Mouse (Mus musculus) intestine, postnatal 0 days (tissue): ENCODE measurements at regions not wholly inside any gene's neighbourhood (a gene's known extent, or its start where the extent isn't known, plus 50 kb on each side); places are given as distances from the start of the nearest gene placed in this dataset.
A peak's percentile ranks its signal among the peaks of the same experiment; 100 is the strongest.

Experiments
- ATAC-seq: fragments of 200-750 bp; cut with Nextera tagmentation; 2 replicates; pipeline ENCODE4 v1.8.0; 2017; ENCODE audit warnings: mild to moderate bottlenecking, moderate TSS enrichment, moderate library complexity
- H3K27ac ChIP-seq: fragments of 300-500 bp; sonication (generic); 2 replicates; pipeline ENCODE4 v1.5.1; 2014; ENCODE audit warnings: mild to moderate bottlenecking, low read depth, low read length, moderate library complexity
- H3K27me3 ChIP-seq: fragments of 300-500 bp; sonication (generic); replicated peaks from 2 replicates; pipeline ENCODE4 v1.6.1; 2014; ENCODE audit warnings: low read length, mixed read lengths; ENCODE audit not compliant: control insufficient read depth, insufficient read depth
- H3K36me3 ChIP-seq: fragments of 300-500 bp; sonication (generic); 2 replicates; pipeline ENCODE4 v1.6.1; 2014; ENCODE audit warnings: mild to moderate bottlenecking, moderate library complexity; ENCODE audit not compliant: control insufficient read depth, insufficient read depth
- H3K4me1 ChIP-seq: fragments of 300-500 bp; sonication (generic); replicated peaks from 2 replicates; pipeline ENCODE4 v1.6.1; 2014; ENCODE audit warnings: antibody characterized with exemption, low read length, mixed read lengths; ENCODE audit not compliant: control insufficient read depth, insufficient read depth
- H3K4me2 ChIP-seq: fragments of 300-500 bp; sonication (generic); replicated peaks from 2 replicates; pipeline ENCODE4 v1.6.1; 2014; ENCODE audit warnings: low read depth, mild to moderate bottlenecking, moderate library complexity
- H3K4me3 ChIP-seq: fragments of 300-500 bp; sonication (generic); 2 replicates; pipeline ENCODE4 v1.5.1; 2014; ENCODE audit warnings: low read depth, low read length
- H3K9ac ChIP-seq: fragments of 300-500 bp; sonication (generic); 2 replicates; pipeline ENCODE4 v1.6.1; 2014; ENCODE audit warnings: mild to moderate bottlenecking, low read depth, low read length
- H3K9me3 ChIP-seq: fragments of 300-500 bp; sonication (generic); 2 replicates; pipeline ENCODE4 v1.6.1; 2016; ENCODE audit warnings: mixed run types; ENCODE audit not compliant: control insufficient read depth
- CTCF ChIP-seq: sonication (generic); IDR thresholded peaks from 2 replicates; pipeline ENCODE4 v1.5.1; 2016; ENCODE audit warnings: low read depth, mild to moderate bottlenecking, control low read depth, antibody characterized with exemption, moderate library complexity
- WGBS: fragments of 180-500 bp; shearing (Covaris S2); extraction: QIAGEN DNeasy Blood & Tissue Kit; methylation state at CpG from one replicate; pipeline ENCODE4 v1.1.7; 2014; 5-methylcytosine and 5-hydroxymethylcytosine counted together

DNA sequence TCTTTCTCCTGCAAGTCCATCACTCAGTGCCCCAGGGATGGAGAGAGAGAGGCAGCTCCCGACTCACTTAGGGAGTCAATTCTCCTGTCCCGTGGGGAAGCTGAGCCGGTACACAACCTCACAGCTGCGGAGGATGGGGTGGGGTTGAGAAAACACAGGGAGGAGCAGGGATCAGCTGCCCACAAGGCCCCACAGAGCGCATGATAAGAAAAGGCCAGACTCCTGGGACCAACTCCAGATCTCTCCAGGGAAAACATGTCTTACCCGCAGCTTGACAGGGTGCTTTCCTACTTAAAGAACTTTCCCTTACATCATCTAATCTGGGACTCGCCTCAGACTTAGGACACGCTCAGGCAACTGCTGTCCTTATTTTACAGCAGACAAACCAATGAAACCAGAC, 104.3 kb upstream of the Zfp703 start:
- 0 out of 2 replicates have a peak, but pooled peaks have one; percentile 26 for ATAC-seq
- Histone ChIP-seq H3K4me1 (0 out of 2 replicates have a peak, but pooled peaks cover 1% of the 10 kb centered on the region), H3K9me3 (peaks cover 7% of the 10 kb centered on the region), H3K4me2 (no peak overlapping the region), H3K27me3 (no peaks in the 10 kb centered on the region), H3K9ac (no peak overlapping the region), H3K36me3 (no peaks in the 10 kb centered on the region), H3K4me3 (no peak overlapping the region), H3K27ac (no peak overlapping the region)
- 31% methylated on average over 8 of the region's 8 CpGs for WGBS
- no peak for TF ChIP-seq CTCF

- H3K9ac ChIP-seq, result no peak overlapping the region
- 64% methylated on average over 7 of the region's 7 CpGs for WGBS
- no peak for ATAC-seq
- H3K4me2 ChIP-seq, result no peak overlapping the region
- TF ChIP-seq CTCF, result no peak
- H3K4me1 ChIP-seq, result peaks cover 12% of the 10 kb centered on the region; the same call in 1 of the 2 replicates
- H3K27me3 ChIP-seq, result no peaks in the 10 kb centered on the region
- H3K27ac ChIP-seq, result no peak overlapping the region
- H3K9me3 ChIP-seq, result no peaks in the 10 kb centered on the region
- no peak overlapping the region for H3K4me3 ChIP-seq
- no peaks in the 10 kb centered on the region for H3K36me3 ChIP-seq
Measured at GRCm38 (mm10) chr8:26880177-26880576, 96.9 kb upstream of the Zfp703 start.

DNA sequence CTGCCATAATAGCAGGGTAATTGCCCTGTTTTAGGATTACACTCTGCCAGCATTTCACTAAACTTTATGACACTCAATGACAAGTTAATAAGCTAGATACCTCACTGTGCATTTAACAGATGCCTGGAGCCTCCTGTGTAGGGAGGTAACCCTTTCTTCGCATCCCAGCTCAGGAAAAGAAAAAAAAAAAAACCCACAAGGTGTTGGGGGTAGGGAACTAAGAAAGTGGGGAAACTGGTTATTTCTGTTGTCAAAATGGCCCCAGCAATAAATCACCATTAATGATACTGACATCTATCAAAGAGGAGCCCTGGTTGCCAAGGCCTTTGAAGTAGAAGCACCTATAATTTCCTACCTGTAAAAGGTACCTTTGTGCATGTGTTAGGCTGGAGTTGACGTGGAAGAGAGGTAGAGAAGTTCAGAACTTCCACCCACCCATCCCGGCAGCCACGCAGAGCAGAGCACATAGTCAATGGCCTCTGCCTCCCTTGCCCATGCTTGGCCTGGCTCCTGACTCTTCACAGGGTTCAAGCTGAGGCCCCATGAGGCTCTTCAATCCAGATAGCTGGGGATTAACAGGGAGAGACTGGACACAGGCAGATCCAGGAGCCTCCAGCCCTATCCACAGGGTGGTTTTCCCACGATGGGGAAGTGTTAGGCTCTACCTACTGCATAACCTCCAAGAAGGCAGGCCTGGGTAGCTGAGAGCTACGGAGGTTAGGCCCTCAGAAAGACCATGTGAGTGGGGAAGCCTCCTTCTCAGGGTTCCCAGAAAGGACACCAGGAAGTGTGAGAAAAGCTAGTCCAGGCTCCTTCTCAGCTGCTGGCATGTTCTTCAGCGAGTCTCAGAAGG, 95.6 kb upstream of the Zfp703 start:
- H3K4me3 ChIP-seq, result no peak overlapping the region
- no peaks in the 10 kb centered on the region for H3K27me3 ChIP-seq
- no peak overlapping the region for H3K4me2 ChIP-seq
- ATAC-seq, result peak; percentile 10; the same call in 1 of the 2 replicates
- no peaks in the 10 kb centered on the region for H3K9me3 ChIP-seq
- WGBS, result 47% methylated on average over 7 of the region's 7 CpGs
- TF ChIP-seq CTCF, result no peak
- H3K4me1 ChIP-seq, result peaks cover 12% of the 10 kb centered on the region; the same call in 1 of the 2 replicates
- H3K27ac ChIP-seq, result no peak overlapping the region
- no peak overlapping the region for H3K9ac ChIP-seq
- H3K36me3 ChIP-seq, result no peaks in the 10 kb centered on the region

DNA sequence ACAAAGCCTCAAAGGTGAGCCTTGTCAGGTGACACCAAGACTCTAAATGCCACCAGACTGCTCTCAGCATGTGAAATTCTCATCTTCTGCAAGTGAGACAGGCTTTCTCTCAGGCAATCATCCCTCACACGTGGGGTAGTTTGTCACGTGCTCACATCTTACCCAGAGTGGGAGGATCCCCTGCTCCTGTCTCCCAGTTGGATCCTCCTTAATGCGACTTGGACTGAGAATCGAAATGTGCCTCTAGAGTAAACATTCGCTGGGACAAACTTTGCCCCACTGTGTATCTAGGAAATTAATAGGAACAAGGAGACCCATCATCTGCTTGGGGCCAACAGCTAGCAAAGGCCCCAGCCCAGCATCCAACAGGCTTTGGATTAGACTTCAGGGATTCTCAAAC, 94.5 kb upstream of the Zfp703 start:
- Histone ChIP-seq H3K9me3 (no peaks in the 10 kb centered on the region), H3K36me3 (no peaks in the 10 kb centered on the region), H3K27me3 (no peaks in the 10 kb centered on the region), H3K4me1 (peaks cover 12% of the 10 kb centered on the region), H3K27ac (no peak overlapping the region), H3K4me3 (no peak overlapping the region), H3K9ac (no peak overlapping the region), H3K4me2 (no peak overlapping the region)
- WGBS, result 46% methylated on average over 5 of the region's 5 CpGs
- no peak for ATAC-seq
- no peak for TF ChIP-seq CTCF

DNA sequence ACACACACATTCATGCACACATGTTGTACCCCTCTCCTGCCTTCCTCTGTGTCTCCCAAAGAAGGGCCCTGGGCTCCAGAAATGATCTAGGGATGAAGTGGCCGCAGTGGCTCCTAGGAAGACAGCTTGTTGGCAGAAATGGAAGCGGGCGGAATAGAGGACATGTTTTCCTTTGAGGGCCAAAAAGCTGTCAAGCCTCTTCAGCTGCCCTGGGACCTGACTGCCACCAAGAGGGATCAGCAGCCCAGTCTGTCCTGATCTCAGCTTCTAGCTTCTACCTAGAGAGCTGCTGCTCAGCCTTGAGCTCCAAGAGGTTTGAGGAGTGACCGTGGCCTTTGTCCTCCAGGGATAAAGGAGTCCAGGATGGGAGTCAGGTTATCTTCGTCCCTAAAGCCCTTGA, 93.8 kb upstream of the Zfp703 start:
- H3K36me3 ChIP-seq, result no peaks in the 10 kb centered on the region
- no peak overlapping the region for H3K27ac ChIP-seq
- no peak for ATAC-seq
- no peak overlapping the region for H3K4me3 ChIP-seq
- H3K4me2 ChIP-seq, result no peak overlapping the region
- 67% methylated on average over 5 of the region's 5 CpGs for WGBS
- no peak for TF ChIP-seq CTCF
- peaks cover 9% of the 10 kb centered on the region for H3K4me1 ChIP-seq
- H3K9ac ChIP-seq, result no peak overlapping the region
- H3K9me3 ChIP-seq, result no peaks in the 10 kb centered on the region
- no peaks in the 10 kb centered on the region for H3K27me3 ChIP-seq

DNA sequence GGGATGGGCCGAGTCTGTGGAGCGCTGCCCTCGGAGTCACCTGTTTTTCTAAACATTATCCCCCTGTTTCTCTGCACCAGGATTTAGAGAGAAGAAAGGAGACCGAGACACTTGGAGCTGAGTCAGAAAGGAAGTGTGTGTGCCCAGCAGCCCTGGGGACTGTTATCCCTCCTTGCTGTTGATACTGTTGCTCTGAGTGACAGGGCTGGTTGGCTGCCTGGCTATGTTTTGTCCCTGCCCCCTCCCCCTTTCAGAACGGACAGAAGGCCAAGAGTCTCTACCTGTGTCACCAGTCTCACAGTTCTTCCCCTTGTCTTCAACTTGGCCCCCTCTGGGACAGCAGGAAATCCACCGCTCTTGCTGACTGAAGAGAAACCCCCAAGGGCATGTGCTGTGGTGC, 93.4 kb upstream of the Zfp703 start:
- 57% methylated on average over 6 of the region's 6 CpGs for WGBS
- no peak for TF ChIP-seq CTCF
- no peaks in the 10 kb centered on the region for H3K9me3 ChIP-seq

More for the DNA sequence above, 93.4 kb upstream of the Zfp703 start:
- Histone ChIP-seq H3K27ac (no peak overlapping the region), H3K4me2 (no peak overlapping the region), H3K4me1 (peaks cover 9% of the 10 kb centered on the region), H3K9ac (no peak overlapping the region), H3K36me3 (no peaks in the 10 kb centered on the region), H3K4me3 (no peak overlapping the region), H3K27me3 (no peaks in the 10 kb centered on the region)
- ATAC-seq, result no peak
